Mouse (Mus musculus) ES-Bruce4 (cell line): Measurements from ENCODE around the gene Sorl1. TPM values are rescaled to one million over a fixed set of nuclear protein-coding genes. Genes with fewer than 3 reads are reported as not detected.

Source experiments
- H3K27ac ChIP-seq: 2 replicates; pipeline ENCODE4 v1.5.1; 2012; ENCODE audit warnings: low read length, inconsistent platforms; ENCODE audit not compliant: insufficient read depth
- H3K27me3 ChIP-seq: 2 replicates; pipeline ENCODE4 v1.6.1; 2012; ENCODE audit warnings: mild to moderate bottlenecking, low read length, inconsistent platforms; ENCODE audit not compliant: control insufficient read depth, poor library complexity, insufficient read depth, severe bottlenecking
- H3K36me3 ChIP-seq: 2 replicates; pipeline ENCODE4 v1.6.1; 2012; ENCODE audit warnings: inconsistent platforms, mild to moderate bottlenecking, low read length, moderate library complexity; ENCODE audit not compliant: control insufficient read depth, poor library complexity, insufficient read depth, severe bottlenecking
- H3K4me1 ChIP-seq: one replicate; pipeline ENCODE4 v1.8.1; 2011; ENCODE audit warnings: low read length; ENCODE audit not compliant: control insufficient read depth, insufficient read depth
- H3K4me3 ChIP-seq: 2 replicates; pipeline ENCODE4 v1.5.1; 2011; ENCODE audit warnings: low read depth, mild to moderate bottlenecking, low read length
- H3K9ac ChIP-seq: 2 replicates; pipeline ENCODE4 v1.6.1; 2012; ENCODE audit warnings: low read depth, mild to moderate bottlenecking, inconsistent platforms; ENCODE audit not compliant: poor library complexity, severe bottlenecking
- H3K9me3 ChIP-seq: replicated peaks from 2 replicates; pipeline ENCODE4 v1.6.1; 2012; ENCODE audit warnings: mild to moderate bottlenecking, low read length, inconsistent platforms; ENCODE audit not compliant: control insufficient read depth, poor library complexity, insufficient read depth, severe bottlenecking
- CTCF ChIP-seq: IDR thresholded peaks from one replicate; pipeline ENCODE4 v1.8.1; 2011; ENCODE audit warnings: low read depth, low read length
- EP300 ChIP-seq: IDR thresholded peaks from 2 replicates; pipeline ENCODE4 v1.6.1; 2011; ENCODE audit warnings: low read depth, low read length; ENCODE audit not compliant: insufficient read depth
- POLR2A ChIP-seq: IDR thresholded peaks from one replicate; pipeline ENCODE4 v1.8.1; 2011; ENCODE audit warnings: low read length; ENCODE audit not compliant: insufficient read depth
- polyA plus RNA-seq: library from polyadenylated mRNA; stranded (reverse); fragments of >200 nt; gene quantifications from 2 replicates; pipeline ENCODE4 v1.2.4, GENCODE M21; 2011; ENCODE audit warnings: low read depth; ENCODE audit not compliant: missing spikeins, insufficient read depth, insufficient read length

Gene Sorl1
- polyA plus RNA-seq, 1 experiment = 17.6 TPM

DNA sequence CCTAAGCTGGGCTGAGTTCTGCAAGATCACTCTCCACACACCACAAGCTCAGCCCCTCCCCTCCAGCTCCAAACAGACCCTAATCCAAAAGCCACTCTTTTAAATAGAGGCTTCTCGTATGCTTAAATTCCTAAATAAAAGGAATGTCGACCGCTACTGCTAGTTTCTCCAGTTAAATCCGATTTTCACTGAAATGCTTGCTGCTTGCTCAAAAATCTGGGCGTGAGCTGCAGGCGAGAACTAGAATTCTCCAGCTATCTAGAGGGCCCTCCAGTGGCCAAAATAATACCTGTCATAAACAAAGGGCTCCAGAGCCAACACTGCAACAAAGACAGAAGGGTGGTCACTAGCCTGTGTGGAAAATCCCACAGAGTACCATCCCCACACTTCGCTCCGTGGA, 170.6 kb downstream of the Sorl1 start:
- Histone ChIP-seq H3K4me1 (peaks cover 2% of the 10 kb centered on the region), H3K9me3 (no peaks in the 10 kb centered on the region), H3K4me3 (no peak overlapping the region), H3K9ac (no peak overlapping the region), H3K36me3 (no peaks in the 10 kb centered on the region), H3K27ac (no peak overlapping the region), H3K27me3 (no peaks in the 10 kb centered on the region)
- TF ChIP-seq EP300 = no peak
- peak; percentile 23 for TF ChIP-seq CTCF

DNA sequence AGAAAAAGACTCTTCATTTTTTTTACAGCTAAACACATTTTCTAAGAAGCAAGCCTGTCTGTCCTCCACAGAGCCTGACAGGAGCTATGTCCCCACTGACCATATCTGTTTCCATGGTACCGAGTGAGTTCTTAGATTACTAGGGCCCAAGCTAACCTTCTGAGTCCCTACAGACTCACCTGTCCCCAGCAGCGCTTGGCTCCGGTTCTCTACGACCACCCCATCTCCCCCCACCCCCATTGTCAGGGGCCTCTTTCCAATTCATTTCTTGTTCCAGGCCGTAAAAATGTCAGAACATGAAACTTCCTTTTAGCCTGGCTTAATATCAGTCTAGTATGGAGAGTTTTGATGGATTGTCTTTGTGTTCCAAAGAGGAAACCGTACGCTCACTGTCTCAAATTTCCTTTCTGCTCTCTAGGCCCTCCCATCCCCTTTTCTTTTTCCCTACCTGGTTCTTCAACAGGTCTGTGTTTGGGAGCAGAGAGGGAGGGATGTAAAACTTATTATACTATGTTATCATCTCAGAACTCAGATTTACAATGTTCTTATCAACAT, 171.4 kb downstream of the Sorl1 start:
- TF ChIP-seq POLR2A (no peak), CTCF (no peak), EP300 (no peak)
- Histone ChIP-seq H3K9ac (no peak overlapping the region), H3K4me1 (peaks cover 2% of the 10 kb centered on the region), H3K27ac (no peak overlapping the region), H3K9me3 (no peaks in the 10 kb centered on the region), H3K4me3 (no peak overlapping the region), H3K36me3 (no peaks in the 10 kb centered on the region), H3K27me3 (no peaks in the 10 kb centered on the region)

DNA sequence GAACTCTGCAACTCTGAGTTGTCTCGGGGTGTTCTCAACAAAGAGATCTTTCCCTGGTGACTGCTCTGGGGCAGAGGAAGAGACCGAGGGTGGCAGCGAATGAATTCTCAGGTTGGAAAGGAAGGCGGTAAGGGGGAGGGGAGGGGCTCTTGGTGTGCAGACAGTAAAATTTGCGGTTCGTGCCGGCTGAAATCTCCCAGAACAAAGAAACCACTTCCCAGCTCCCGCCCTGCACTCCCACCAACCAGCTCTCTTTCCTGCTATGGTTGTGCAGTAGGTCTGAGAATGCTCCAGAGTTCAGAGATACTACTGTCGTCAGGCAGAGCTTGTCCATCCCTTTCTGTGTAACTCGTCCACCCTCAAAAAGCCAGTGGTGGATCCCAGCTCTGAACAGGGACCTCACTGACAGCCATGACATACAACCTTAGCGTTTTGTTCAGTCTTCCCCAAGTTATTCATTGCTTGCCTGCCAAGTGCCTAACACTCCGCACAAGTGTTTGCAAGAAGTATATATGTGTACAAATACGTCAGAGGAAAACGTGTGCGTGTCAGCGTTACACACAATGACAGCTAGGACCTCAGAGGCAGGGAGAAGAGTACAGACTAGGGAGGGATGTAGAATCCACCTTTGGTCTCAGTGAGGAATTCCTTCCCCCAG, 172.5 kb downstream of the Sorl1 start:
- TF ChIP-seq POLR2A (no peak), EP300 (no peak), CTCF (no peak)
- Histone ChIP-seq H3K4me3 (peak overlapping the region; percentile 42), H3K9ac (0 out of 2 replicates have a peak overlapping the region, but pooled peaks have one; percentile 20), H3K9me3 (no peaks in the 10 kb centered on the region), H3K36me3 (no peaks in the 10 kb centered on the region), H3K4me1 (peaks cover 2% of the 10 kb centered on the region), H3K27ac (no peak overlapping the region), H3K27me3 (no peaks in the 10 kb centered on the region)

- no peak overlapping the region for H3K27ac ChIP-seq
- H3K4me3 ChIP-seq = peak overlapping the region; percentile 48
- H3K9me3 ChIP-seq = no peaks in the 10 kb centered on the region
- H3K36me3 ChIP-seq = no peaks in the 10 kb centered on the region
- TF ChIP-seq CTCF = peak; percentile 85
- TF ChIP-seq POLR2A = no peak
- peaks cover 2% of the 10 kb centered on the region for H3K4me1 ChIP-seq
- H3K27me3 ChIP-seq = no peaks in the 10 kb centered on the region
- peak overlapping the region; percentile 20; the same call in 1 of the 2 replicates for H3K9ac ChIP-seq
Measured at GRCm38 (mm10) chr9:41950991-41951451, 173.1 kb downstream of the Sorl1 start.

DNA sequence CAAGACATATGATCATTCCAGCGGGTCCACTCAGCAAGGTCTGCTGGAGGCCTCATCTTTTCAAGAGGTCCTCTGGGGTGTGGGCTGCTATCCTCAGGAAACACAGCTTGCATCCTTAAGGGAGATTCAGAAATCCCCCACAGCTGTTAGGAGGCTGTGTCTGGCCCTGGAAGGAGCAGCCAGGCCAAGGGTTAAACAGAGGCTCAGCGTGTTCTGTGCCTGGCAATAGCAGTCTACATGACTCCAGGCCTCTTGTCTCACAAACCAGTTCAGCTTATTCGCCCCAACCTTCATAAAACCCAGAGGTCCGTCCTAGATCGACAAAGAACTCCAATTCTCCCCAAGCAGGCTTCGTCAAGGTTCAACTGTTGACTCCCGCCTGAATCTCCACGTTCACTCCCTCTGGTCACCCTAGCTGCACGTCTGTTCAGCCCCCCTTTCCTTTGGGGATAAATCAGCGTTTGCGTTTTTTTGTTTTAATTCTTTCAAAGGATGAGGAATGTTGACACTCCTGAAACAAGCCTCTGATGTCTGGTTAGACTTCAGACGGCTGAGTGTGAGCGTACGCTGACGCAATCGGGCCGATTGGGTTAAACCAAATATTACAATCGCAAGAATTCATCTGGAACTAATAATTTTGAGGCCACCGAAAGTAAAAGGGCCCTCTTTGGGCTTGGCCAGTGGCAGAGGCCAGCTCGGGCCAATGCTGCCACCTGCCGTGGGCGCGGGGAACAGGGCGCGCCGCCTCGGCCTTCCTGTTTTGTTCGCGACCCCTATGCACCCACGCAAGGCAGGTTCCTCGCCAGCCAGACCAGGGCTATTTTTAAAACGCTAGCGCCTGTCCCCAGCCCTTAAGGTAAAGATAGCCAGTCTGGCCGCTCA, 173.7 kb downstream of the Sorl1 start:
- Histone ChIP-seq H3K9me3 (no peaks in the 10 kb centered on the region), H3K4me1 (peaks cover 2% of the 10 kb centered on the region), H3K9ac (peak overlapping the region; percentile 20; the same call in 1 of the 2 replicates), H3K36me3 (no peaks in the 10 kb centered on the region), H3K27me3 (no peaks in the 10 kb centered on the region), H3K27ac (no peak overlapping the region), H3K4me3 (peak overlapping the region; percentile 48)
- TF ChIP-seq POLR2A (no peak), CTCF (peak; percentile 68)

DNA sequence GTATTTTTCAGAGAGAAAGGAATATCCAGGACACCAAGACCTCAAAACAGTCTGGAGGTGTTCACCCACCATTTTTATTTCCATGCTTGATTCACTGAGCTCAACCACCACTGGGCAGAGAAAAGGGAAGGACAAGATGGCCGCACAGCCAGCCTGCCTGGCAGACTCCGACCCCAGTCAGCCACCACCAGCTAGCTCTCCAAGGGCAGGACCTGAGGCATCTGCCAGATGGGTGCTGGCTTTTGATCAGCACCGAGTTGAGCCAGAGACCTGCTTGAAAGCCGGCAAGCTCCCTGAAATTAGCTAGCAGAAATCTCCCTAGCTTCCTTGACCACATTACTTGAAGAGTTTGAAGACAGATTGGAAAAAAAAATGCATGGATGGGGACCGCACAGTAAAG, 174.6 kb downstream of the Sorl1 start:
- Histone ChIP-seq H3K4me1 (peaks cover 2% of the 10 kb centered on the region), H3K9ac (no peak overlapping the region)
- TF ChIP-seq POLR2A (no peak), EP300 (no peak), CTCF (no peak)

More for the DNA sequence above, 174.6 kb downstream of the Sorl1 start:
- H3K27ac ChIP-seq = no peak overlapping the region
- no peaks in the 10 kb centered on the region for H3K27me3 ChIP-seq
- no peaks in the 10 kb centered on the region for H3K9me3 ChIP-seq
- no peak overlapping the region for H3K4me3 ChIP-seq
- H3K36me3 ChIP-seq = no peaks in the 10 kb centered on the region
